Mouse (Mus musculus): ENCODE measurements around the gene Gm47969. TPM values are rescaled to one million over a fixed set of nuclear protein-coding genes. Genes with fewer than 3 reads are reported as not detected.

The Gm47969 gene
- polyA plus RNA-seq (2012): not detected in 2 replicates

GRCm38 (mm10) chr1:83044882-83045427 is at the start of gene Gm47969:
TSS of gene Gm47969 (plus strand) at chr1:83044932.

GRCm38 (mm10) chr1:83000306-83000705 is 44.4 kb upstream of the Gm47969 start, which contains the start of gene Gm47959:
TSS of gene Gm47959 (plus strand) at chr1:83000548.

DNA sequence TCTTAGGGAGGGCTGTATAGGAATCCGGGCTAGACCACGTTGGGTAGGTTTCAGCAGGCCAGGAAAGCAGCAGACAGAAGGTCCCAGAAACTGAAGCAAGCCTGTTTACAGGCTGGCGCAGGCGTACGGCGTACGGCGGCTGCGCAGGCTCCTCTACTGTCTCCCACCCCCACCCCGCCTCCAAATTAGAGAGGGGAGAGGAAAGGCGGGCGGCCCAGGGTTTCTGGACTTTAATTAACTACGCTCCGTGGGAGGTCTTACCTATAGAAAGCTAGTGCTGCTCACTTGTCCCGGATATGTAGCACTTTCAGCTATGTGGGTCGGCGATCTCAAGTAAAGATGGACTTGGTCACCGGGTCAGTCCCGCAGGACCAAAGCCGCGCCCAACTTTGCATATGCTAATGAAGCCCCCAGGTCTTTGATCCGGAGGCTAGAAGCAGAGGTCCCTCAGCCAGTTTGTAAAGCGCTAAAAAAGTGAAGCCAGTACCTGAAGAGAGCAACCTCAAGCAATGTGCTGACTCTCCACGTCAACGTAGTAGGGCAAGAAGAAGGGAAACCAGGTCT is 6.5 kb upstream of the Gm47969 start, which contains the start of gene Slc19a3:
Gene Slc19a3 (minus strand): TSS at position 340 of the 564 bp plus-strand sequence.

DNA sequence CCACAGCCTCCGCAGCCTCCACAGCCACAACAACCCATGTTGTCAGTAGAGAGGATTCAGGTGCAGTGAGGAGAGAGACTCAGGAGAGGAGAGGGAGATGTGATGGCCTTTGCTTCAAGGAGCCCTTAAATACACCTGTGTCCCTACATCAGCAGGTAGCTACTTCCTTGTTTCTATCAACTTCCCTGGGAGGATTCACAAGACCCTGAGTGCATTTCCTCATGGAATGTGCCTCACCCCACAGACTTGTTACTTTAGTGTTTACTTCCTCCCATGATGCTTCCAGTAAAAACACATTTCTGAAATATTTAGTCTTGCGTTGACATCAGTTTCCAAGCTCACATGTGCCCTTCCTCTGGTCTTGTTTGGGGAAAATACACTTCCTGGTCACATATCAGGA is 2.4 kb upstream of the Gm47969 start, which contains the start of gene Krtap28-10:
Gene Krtap28-10 (minus strand): TSS at position 101 of the 400 bp plus-strand sequence.

DNA sequence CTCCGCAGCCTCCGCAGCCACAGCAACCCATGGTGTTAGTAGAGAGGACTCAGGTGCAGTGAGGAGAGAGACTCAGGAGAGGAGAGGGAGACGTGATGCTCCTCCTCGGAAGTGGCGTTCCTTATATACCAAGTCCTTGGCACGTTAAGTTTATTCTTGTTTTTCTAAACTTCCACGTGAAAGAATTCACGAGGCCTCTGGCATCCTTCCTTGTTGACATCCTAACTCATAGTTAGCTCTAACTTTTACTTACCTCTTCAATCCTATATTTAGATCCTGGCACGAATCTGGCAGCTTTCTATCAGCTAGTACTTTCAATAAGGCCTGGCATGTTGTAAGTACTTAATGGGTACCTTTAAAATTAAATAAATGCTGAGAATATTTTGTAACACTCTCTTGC is 14.5 kb downstream of the Gm47969 start, which contains the start of gene A030005K14Rik:
Gene A030005K14Rik (minus strand): TSS at position 101 of the 400 bp plus-strand sequence.

DNA sequence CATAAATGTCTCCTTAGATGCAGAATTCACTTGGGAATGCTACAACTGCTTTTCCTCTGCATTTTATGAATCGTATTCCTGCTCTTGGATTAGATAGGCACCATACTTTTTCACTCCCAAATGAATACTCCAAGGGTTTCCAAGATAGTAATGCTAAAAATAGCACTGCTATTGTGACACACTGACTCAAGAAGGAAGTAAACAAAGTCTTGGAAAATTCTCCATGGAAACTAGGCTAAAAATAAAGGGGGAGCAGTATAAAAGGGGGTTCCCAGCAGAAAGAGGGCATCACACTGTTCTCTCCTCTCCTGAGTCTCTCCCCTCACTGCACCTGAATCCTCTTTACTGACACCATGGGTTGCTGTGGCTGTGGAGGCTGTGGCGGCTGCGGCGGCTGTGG is 15.9 kb downstream of the Gm47969 start, which contains the start of gene Krtap28-13:
Gene Krtap28-13 (plus strand): TSS at position 288 of the 400 bp plus-strand sequence.

Other genes with a start within 250 kb of the Gm47969 start
- 7.2 and 7.8 TPM in 2 replicates for gene Agfg1, start 205.4 kb upstream of the Gm47969 start, polyA plus RNA-seq (2012)
- 0.11 TPM in 1 of 2 replicates, not detected in the other for gene A030005L19Rik, start 131.6 kb upstream of the Gm47969 start, polyA plus RNA-seq (2012)
- gene A030014E15Rik, start 120.0 kb upstream of the Gm47969 start, polyA plus RNA-seq (2012): not detected in 2 replicates
- not detected in 2 replicates for gene Gm6217, start 113.5 kb upstream of the Gm47969 start, polyA plus RNA-seq (2012)
- gene A030003K21Rik, start 101.5 kb upstream of the Gm47969 start, polyA plus RNA-seq (2012): not detected in 2 replicates
- not detected in 2 replicates for gene Gm7544, start 88.9 kb upstream of the Gm47969 start, polyA plus RNA-seq (2012)
- gene Gm47955, start 84.6 kb upstream of the Gm47969 start, polyA plus RNA-seq (2012): not detected in 2 replicates
- not detected in 2 replicates for gene Gm47959, start 44.4 kb upstream of the Gm47969 start, polyA plus RNA-seq (2012)
- not detected in 2 replicates for gene Slc19a3, start 6.5 kb upstream of the Gm47969 start, polyA plus RNA-seq (2012)
- gene Krtap28-10, start 2.5 kb upstream of the Gm47969 start, polyA plus RNA-seq (2012): not detected in 2 replicates
- gene A030005K14Rik, start 14.4 kb downstream of the Gm47969 start, polyA plus RNA-seq (2012): not detected in 2 replicates
- not detected in 2 replicates for gene Krtap28-13, start 16.0 kb downstream of the Gm47969 start, polyA plus RNA-seq (2012)
- gene Ccl20, start 71.8 kb downstream of the Gm47969 start, polyA plus RNA-seq (2012): not detected in 2 replicates
- gene Daw1, start 114.8 kb downstream of the Gm47969 start, polyA plus RNA-seq (2012): not detected in 2 replicates